Mouse (Mus musculus): ENCODE results near the gene Nudt12. TPM values are rescaled to one million over a fixed set of nuclear protein-coding genes. Genes with fewer than 3 reads are reported as not detected.

The Nudt12 gene
- polyA plus RNA-seq, 1 experiment from 2014 or later, result 5.3 TPM

- H3K9ac ChIP-seq, result no peak overlapping the region
- no peaks in the 10 kb centered on the region for H3K9me3 ChIP-seq
- H3K4me1 ChIP-seq, result no peaks in the 10 kb centered on the region
- no peak overlapping the region for H3K4me3 ChIP-seq
- H3K27me3 ChIP-seq (replicated peaks), result no peaks in the 10 kb centered on the region
- no peak for ATAC-seq (ENCODE audit: extremely low read depth, insufficient number of reproducible peaks, low FRiP score, low TSS enrichment)
- no peak overlapping the region for H3K4me2 ChIP-seq
- no peaks in the 10 kb centered on the region for H3K36me3 ChIP-seq
- no peak overlapping the region for H3K27ac ChIP-seq (replicated peaks)
- 58% methylated on average over 5 of the region's 5 CpGs for WGBS
Observed at GRCm38 (mm10) chr17:58973237-58973636, 39.9 kb downstream of the Nudt12 start.

DNA sequence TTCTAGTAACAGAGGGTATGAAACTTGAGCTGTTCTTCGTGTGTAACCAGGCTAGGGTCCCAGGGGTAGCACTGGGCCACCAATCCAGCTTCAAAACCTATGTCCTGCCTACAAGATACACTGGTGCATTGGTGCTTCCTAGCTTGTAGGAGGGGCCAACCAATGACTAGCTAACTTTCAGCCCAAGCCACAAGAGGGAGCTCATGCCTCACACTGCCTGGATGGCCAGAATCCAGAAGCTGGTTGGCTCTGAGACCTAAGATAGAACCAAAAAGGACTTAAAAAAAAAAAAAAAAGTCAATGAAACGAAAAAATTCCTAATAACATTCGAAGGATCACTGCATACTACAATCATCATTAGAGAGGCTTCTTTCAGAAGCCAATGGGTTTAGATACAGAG, 53.3 kb downstream of the Nudt12 start:
- H3K4me2 ChIP-seq, result no peak overlapping the region
- no peaks in the 10 kb centered on the region for H3K9me3 ChIP-seq
- H3K4me3 ChIP-seq, result no peak overlapping the region
- H3K36me3 ChIP-seq, result no peaks in the 10 kb centered on the region
- H3K9ac ChIP-seq, result no peak overlapping the region
- H3K4me1 ChIP-seq, result no peaks in the 10 kb centered on the region
- H3K27ac ChIP-seq (replicated peaks), result no peak overlapping the region
- no peak for ATAC-seq (ENCODE audit: extremely low read depth, insufficient number of reproducible peaks, low FRiP score, low TSS enrichment)
- H3K27me3 ChIP-seq (replicated peaks), result no peaks in the 10 kb centered on the region
- 28% methylated on average over 3 of the region's 3 CpGs for WGBS

DNA sequence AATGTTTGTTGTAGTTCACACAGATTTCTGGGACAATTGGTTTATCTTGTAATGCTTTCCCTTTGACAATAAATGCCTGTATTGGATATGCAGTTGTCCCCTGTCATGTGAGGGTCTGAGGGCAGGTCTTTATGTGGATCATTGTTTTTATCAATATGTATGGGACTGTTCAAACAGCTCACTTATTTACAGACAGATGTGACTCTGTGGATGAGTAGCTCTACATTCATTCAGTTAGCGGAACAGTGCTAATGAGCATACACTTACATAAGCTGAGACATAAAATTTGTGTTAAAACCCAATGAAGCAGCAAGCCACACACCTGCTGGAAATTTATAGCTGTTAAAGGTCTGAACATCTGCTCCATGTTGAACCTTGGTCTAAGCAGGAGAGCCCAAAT, 56.1 kb downstream of the Nudt12 start:
- H3K4me1 ChIP-seq, result no peaks in the 10 kb centered on the region
- no peaks in the 10 kb centered on the region for H3K36me3 ChIP-seq
- no peak overlapping the region for H3K4me2 ChIP-seq
- no peak for ATAC-seq (ENCODE audit: extremely low read depth, insufficient number of reproducible peaks, low FRiP score, low TSS enrichment)
- H3K9me3 ChIP-seq, result no peaks in the 10 kb centered on the region
- no peaks in the 10 kb centered on the region for H3K27me3 ChIP-seq (replicated peaks)
- H3K4me3 ChIP-seq, result no peak overlapping the region
- WGBS, result 88% methylated on average over 1 of the region's 1 CpGs
- no peak overlapping the region for H3K9ac ChIP-seq
- no peak overlapping the region for H3K27ac ChIP-seq (replicated peaks)

Other genes starting within 250 kb of the Nudt12 start
- not detected in 2 replicates for gene Pdzph1, start 22.0 kb downstream of the Nudt12 start, polyA plus RNA-seq (2015; fragmentation: Nextera tagmentation; extraction: Ambion mirVana)